7 mouse cellular contexts compared by ENCODE assay signal in genomic region chr12:105840545-105840944, GRCm38 (mm10). TPM values are rescaled to one million over a fixed set of nuclear protein-coding genes. Genes with fewer than 3 reads are reported as not detected.
DNase-seq lines count a peak whose midpoint lies in the region; ATAC-seq and TF ChIP-seq lines count a peak whose summit lies in the region.
"Not testable (repeated sequence)": the region's sequence is repeated elsewhere in the genome, so short reads cannot be mapped to it uniquely, and the experiment has no call there.

No protein-coding gene starts in this region.

- not testable (repeated sequence) for H3K27ac ChIP-seq in MEL (ENCODE audit: control insufficient read depth, low read depth, low read length); forebrain, embryonic 11.5 days (ENCODE audit: low read depth, low read length); hindbrain, postnatal 0 days; midbrain, postnatal 0 days (ENCODE audit: low read depth, low read length)

- not testable (repeated sequence) for TF ChIP-seq RAD21 in MEL (IDR thresholded peaks at IDR 0.05; ENCODE audit: low read depth, low read length)

- not testable (repeated sequence) for H3K9ac ChIP-seq in MEL (ENCODE audit: control insufficient read depth, low read depth, low read length, poor library complexity, severe bottlenecking); forebrain, embryonic 11.5 days (ENCODE audit: low read length); hindbrain, postnatal 0 days (replicated peaks; ENCODE audit: low read length); midbrain, postnatal 0 days (replicated peaks; ENCODE audit: low read length, poor library complexity, severe bottlenecking)

- H3K4me1 ChIP-seq in MEL (ENCODE audit: control insufficient read depth in 1 of 2, insufficient read depth in 2 of 2, low read length in 2 of 2); forebrain, embryonic 11.5 days (replicated peaks; ENCODE audit: control insufficient read depth, insufficient read depth, low read length); hindbrain, postnatal 0 days (ENCODE audit: insufficient read depth, low read length); midbrain, postnatal 0 days (ENCODE audit: insufficient read depth, low read length): not testable (repeated sequence)

- not testable (repeated sequence) for H3K4me2 ChIP-seq in forebrain, embryonic 11.5 days (ENCODE audit: low read depth, low read length, severe bottlenecking); hindbrain, postnatal 0 days (ENCODE audit: low read depth, low read length); midbrain, postnatal 0 days (ENCODE audit: low read depth, low read length, poor library complexity, severe bottlenecking)

- TF ChIP-seq CTCF in MEL (IDR thresholded peaks at IDR 0.05 in 2 of 3, conservative IDR thresholded peaks at IDR 0.05 in 1 of 3; ENCODE audit: control insufficient read depth in 1 of 3, insufficient read depth in 1 of 3, low read depth in 2 of 3, low read length in 3 of 3, poor library complexity in 1 of 3, severe bottlenecking in 1 of 3), result peak in 2 of 3 experiments; percentile 26 to 40; a peak in 3 of 6 replicates
- peak; percentile 31; the same call in 1 of the 2 replicates for TF ChIP-seq CTCF in hindbrain, postnatal 0 days (IDR thresholded peaks at IDR 0.05; ENCODE audit: low read depth)
- peak; percentile 38; the same call in 1 of the 2 replicates for TF ChIP-seq CTCF in midbrain, postnatal 0 days (IDR thresholded peaks at IDR 0.05)

- not testable (repeated sequence) for H3K79me2 ChIP-seq in MEL (ENCODE audit: control insufficient read depth, insufficient read depth, low read length, poor library complexity)

- DNase-seq in 416B (ENCODE audit: low read depth) (peak; percentile 20), MEL (ENCODE audit: low read depth, low spot score) (peak; percentile 45), liver (peak; percentile 23)
- peak; percentile 43 for DNase-seq in forebrain, embryonic 11.5 days (ENCODE audit: low spot score)
- not testable (repeated sequence) for DNase-seq in hindbrain, postnatal 0 days (ENCODE audit: low spot score); midbrain, postnatal 0 days (ENCODE audit: low spot score)
- DNase-seq in thymus, postnatal 14 days, result peak; percentile 27

- H3K27me3 ChIP-seq in MEL (ENCODE audit: control insufficient read depth in 1 of 2, insufficient read depth in 2 of 2, low read length in 2 of 2); forebrain, embryonic 11.5 days (ENCODE audit: control insufficient read depth, insufficient read depth, low read length); hindbrain, postnatal 0 days (ENCODE audit: insufficient read depth, low read length); midbrain, postnatal 0 days (ENCODE audit: insufficient read depth, low read length): not testable (repeated sequence)

- not testable (repeated sequence) for TF ChIP-seq POLR2A in MEL (IDR thresholded peaks at IDR 0.05; ENCODE audit: control insufficient read depth in 1 of 2, insufficient read depth in 1 of 2, low read depth in 1 of 2, low read length in 2 of 2, poor library complexity in 1 of 2)

- peaks cover 0 to 20% of the 10 kb centered on the region in 2 experiments; a peak in 2 of 4 replicates for H3K36me3 ChIP-seq in MEL (ENCODE audit: control insufficient read depth in 1 of 2, insufficient read depth in 2 of 2, low read length in 2 of 2)
- peaks cover 16% of the 10 kb centered on the region; the same call in 1 of the 2 replicates for H3K36me3 ChIP-seq in forebrain, embryonic 11.5 days (ENCODE audit: control insufficient read depth, insufficient read depth, low read length)
- H3K36me3 ChIP-seq in hindbrain, postnatal 0 days (ENCODE audit: insufficient read depth, low read length), result peaks cover 12% of the 10 kb centered on the region
- H3K36me3 ChIP-seq in midbrain, postnatal 0 days (ENCODE audit: insufficient read depth, low read length), result peaks cover 14% of the 10 kb centered on the region; the same call in 1 of the 2 replicates

- ATAC-seq in forebrain, embryonic 11.5 days (replicated peaks; ENCODE audit: low FRiP score); hindbrain, postnatal 0 days; midbrain, postnatal 0 days (ENCODE audit: low FRiP score): not testable (repeated sequence)

- TF ChIP-seq EP300 in MEL (IDR thresholded peaks at IDR 0.05; ENCODE audit: low read depth in 1 of 2, low read length in 2 of 2), result not testable (repeated sequence)

- WGBS in forebrain, embryonic 11.5 days, result 88% methylated on average over 8 of the region's 8 CpGs
- WGBS in hindbrain, postnatal 0 days, result 95% methylated on average over 8 of the region's 8 CpGs
- WGBS in midbrain, postnatal 0 days, result 92% methylated on average over 8 of the region's 8 CpGs

- not testable (repeated sequence) for H3K4me3 ChIP-seq in MEL (ENCODE audit: control insufficient read depth in 1 of 2, insufficient read depth in 1 of 2, low read depth in 2 of 2, low read length in 2 of 2); forebrain, embryonic 11.5 days (ENCODE audit: low read depth, low read length); hindbrain, postnatal 0 days (ENCODE audit: low read length); midbrain, postnatal 0 days (ENCODE audit: low read depth, low read length)

- not testable (repeated sequence) for H3K9me3 ChIP-seq in MEL (replicated peaks; ENCODE audit: insufficient read depth, low read length); forebrain, embryonic 11.5 days (ENCODE audit: control insufficient read depth, low read length); hindbrain, postnatal 0 days (ENCODE audit: low read length); midbrain, postnatal 0 days (ENCODE audit: low read length)

TF ChIP-seq in MEL, 35 proteins besides CTCF, POLR2A, EP300 and RAD21:
- TF ChIP-seq SMC3 (IDR thresholded peaks at IDR 0.05; ENCODE audit: low read depth, low read length), result peak; percentile 5; the same call in 1 of the 2 replicates

RNA-seq across cellular contexts. Expression of gene Papola, which starts 56.1 kb away (rescaled TPM):
- total RNA-seq in MEL (2012; rRNA removed), result 144 and 162 TPM in 2 replicates
- polyA plus RNA-seq in MEL (2012; ENCODE audit: insufficient read depth in 1 of 2, insufficient read length in 2 of 2, low read depth in 1 of 2, low replicate concordance in 2 of 2, missing spikeins in 1 of 2), result 100 to 1,000 TPM; 193 to 329 TPM
- 222 and 256 TPM in 2 replicates for polyA plus RNA-seq in forebrain, embryonic 11.5 days (2014; fragmentation: Nextera tagmentation; extraction: Ambion mirVana)
- total RNA-seq in hindbrain, postnatal 0 days (2014; rRNA removed), result 73.2 and 84.1 TPM in 2 replicates
- polyA plus RNA-seq in hindbrain, postnatal 0 days (2015; fragmentation: Nextera tagmentation; extraction: Ambion mirVana), result 119 and 120 TPM in 2 replicates
- total RNA-seq in midbrain, postnatal 0 days (2014; rRNA removed), result 72.7 and 155 TPM in 2 replicates
- 104 and 116 TPM in 2 replicates for polyA plus RNA-seq in midbrain, postnatal 0 days (2015; fragmentation: Nextera tagmentation; extraction: Ambion mirVana)
